27 mouse cellular contexts compared by ENCODE assay signal in the genomic region with DNA sequence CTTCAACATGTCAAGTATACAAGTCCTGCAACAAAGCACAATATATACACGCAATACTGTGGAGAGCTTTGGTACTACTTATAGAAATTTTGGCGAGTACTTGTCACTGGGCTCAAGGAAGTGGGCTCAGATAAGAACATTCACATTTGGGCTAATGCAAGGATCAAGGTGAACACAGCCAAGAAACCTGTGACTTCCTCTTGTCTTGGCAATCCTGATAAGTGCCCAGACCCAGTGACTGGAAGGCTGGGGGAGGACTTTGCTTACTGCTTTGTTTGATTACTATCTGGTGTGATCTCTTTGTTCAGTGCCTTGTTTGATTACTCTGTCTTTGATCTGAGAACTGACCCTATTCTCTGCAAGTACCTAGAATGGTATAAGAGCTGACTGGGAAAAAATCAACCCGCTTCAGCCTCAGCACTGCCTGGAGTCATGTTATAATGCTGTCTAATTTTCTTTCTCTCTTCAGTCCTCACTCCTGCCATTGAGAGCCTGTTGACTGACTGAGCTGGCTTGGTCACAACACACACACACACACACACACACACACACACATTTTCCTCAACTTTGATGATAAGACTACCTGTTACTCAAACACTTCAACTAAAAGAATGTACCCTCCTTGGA. TPM values are rescaled to one million over a fixed set of nuclear protein-coding genes. Genes with fewer than 3 reads are reported as not detected.
DNase-seq lines count a peak whose midpoint lies in the region; ATAC-seq lines count a peak whose summit lies in the region.
"Had no signal": no experiment of that assay in that cellular context is flagged by ENCODE, and none has a peak within 500 bp of the region (broad histone marks: within the 10 kb centered on the region; RNA-seq: fewer than 3 reads in every experiment).

No protein-coding gene starts in this region.

- peak; percentile 64 for ATAC-seq in liver, embryonic 11.5 days (replicated peaks; ENCODE audit: low FRiP score)
- peak; percentile 43 for ATAC-seq in common myeloid progenitor, adult 5-6 weeks (replicated peaks; ENCODE audit: low read depth, poor library complexity, severe bottlenecking)
- ATAC-seq in liver, embryonic 15.5 days (ENCODE audit: insufficient read depth) = peak; percentile 30; the same call in 1 of the 2 replicates
- ATAC-seq in hindbrain, embryonic 16.5 days = no peak
- ATAC-seq: forebrain, postnatal 0 days had no signal

- DNase-seq in liver, embryonic 11.5 days (ENCODE audit: low spot score) = no peak
- DNase-seq in liver = no peak
- peak; percentile 16 for DNase-seq in yolk sac, embryonic 10.5 days (ENCODE audit: low spot score)
- DNase-seq in B cell, adult 2 months = no peak
- DNase-seq: adrenal gland, postnatal 10 days; cerebellum, adult 11 months; cerebellum, adult 9-11 months; forebrain, postnatal 0 days; gastrocnemius, postnatal 10 days; heart, postnatal 14 days; kidney, adult 9 months; kidney, postnatal 10 days; layer of hippocampus, adult 9-11 months; lung, postnatal 10 days; thymus, adult 2 months; thymus, postnatal 36 days had no signal

- H3K27me3 ChIP-seq in liver, embryonic 11.5 days (replicated peaks; ENCODE audit: control insufficient read depth, insufficient read depth, low read length) = no peaks in the 10 kb centered on the region
- H3K27me3 ChIP-seq in liver, embryonic 15.5 days = no peaks in the 10 kb centered on the region
- H3K27me3 ChIP-seq in hindbrain, embryonic 16.5 days (replicated peaks; ENCODE audit: control insufficient read depth, insufficient read depth, low read length) = no peaks in the 10 kb centered on the region
- H3K27me3 ChIP-seq: embryonic facial prominence, embryonic 13.5 days; hindbrain, embryonic 15.5 days; midbrain, embryonic 12.5 days; neural tube, embryonic 13.5 days had no signal

- peak overlapping the region; percentile 41 for H3K4me2 ChIP-seq in liver, embryonic 11.5 days
- H3K4me2 ChIP-seq in liver, embryonic 15.5 days = peak overlapping the region; percentile 52
- H3K4me2 ChIP-seq in hindbrain, embryonic 16.5 days (ENCODE audit: low read length) = no peak overlapping the region
- H3K4me2 ChIP-seq: embryonic facial prominence, embryonic 13.5 days; hindbrain, embryonic 15.5 days; midbrain, embryonic 12.5 days; neural tube, embryonic 13.5 days had no signal

- WGBS in liver, embryonic 11.5 days = 37% methylated on average over 3 of the region's 3 CpGs
- 27% methylated on average over 3 of the region's 3 CpGs for WGBS in liver, embryonic 15.5 days (ENCODE audit: insufficient replicate concordance)
- WGBS in hindbrain, embryonic 16.5 days = 97% methylated on average over 3 of the region's 3 CpGs

- H3K4me1 ChIP-seq in liver, embryonic 11.5 days (replicated peaks; ENCODE audit: control insufficient read depth, insufficient read depth, low read length) = peaks cover 16% of the 10 kb centered on the region
- peaks cover 21% of the 10 kb centered on the region for H3K4me1 ChIP-seq in liver, embryonic 15.5 days (replicated peaks)
- H3K4me1 ChIP-seq in hindbrain, embryonic 16.5 days (ENCODE audit: control insufficient read depth, insufficient read depth, low read depth, low read length) = no peaks in the 10 kb centered on the region
- H3K4me1 ChIP-seq: embryonic facial prominence, embryonic 13.5 days; forebrain, embryonic 10.5 days; hindbrain, embryonic 10.5 days; hindbrain, embryonic 15.5 days; midbrain, embryonic 12.5 days; neural tube, embryonic 13.5 days had no signal

- H3K9me3 ChIP-seq in liver, embryonic 11.5 days (ENCODE audit: control insufficient read depth, low read length) = no peaks in the 10 kb centered on the region
- H3K9me3 ChIP-seq in liver, embryonic 15.5 days (replicated peaks) = no peaks in the 10 kb centered on the region
- H3K9me3 ChIP-seq in hindbrain, embryonic 16.5 days (ENCODE audit: control insufficient read depth, low read length) = no peaks in the 10 kb centered on the region
- H3K9me3 ChIP-seq: embryonic facial prominence, embryonic 13.5 days; forebrain, embryonic 10.5 days; hindbrain, embryonic 10.5 days; hindbrain, embryonic 15.5 days; midbrain, embryonic 12.5 days; neural tube, embryonic 13.5 days had no signal

- no peak overlapping the region for H3K9ac ChIP-seq in liver, embryonic 11.5 days (ENCODE audit: low read depth, low read length)
- H3K9ac ChIP-seq in liver, embryonic 15.5 days = no peak overlapping the region
- H3K9ac ChIP-seq in hindbrain, embryonic 16.5 days (ENCODE audit: low read depth, low read length) = no peak overlapping the region
- H3K9ac ChIP-seq: embryonic facial prominence, embryonic 13.5 days; forebrain, postnatal 0 days; hindbrain, embryonic 15.5 days; midbrain, embryonic 12.5 days; neural tube, embryonic 13.5 days had no signal

- peak overlapping the region; percentile 48 for H3K27ac ChIP-seq in liver, embryonic 11.5 days (ENCODE audit: low read depth, low read length)
- peak overlapping the region; percentile 42 for H3K27ac ChIP-seq in liver, embryonic 15.5 days (replicated peaks)
- H3K27ac ChIP-seq in hindbrain, embryonic 16.5 days (ENCODE audit: low read depth, low read length) = no peak overlapping the region
- H3K27ac ChIP-seq: embryonic facial prominence, embryonic 13.5 days; forebrain, embryonic 10.5 days; hindbrain, embryonic 10.5 days; hindbrain, embryonic 15.5 days; macrophage; midbrain, embryonic 12.5 days; neural tube, embryonic 13.5 days had no signal

- H3K4me3 ChIP-seq in liver, embryonic 11.5 days (ENCODE audit: low read depth, low read length) = no peak overlapping the region
- 0 out of 2 replicates have a peak overlapping the region, but pooled peaks have one; percentile 16 for H3K4me3 ChIP-seq in liver, embryonic 15.5 days (replicated peaks)
- H3K4me3 ChIP-seq in hindbrain, embryonic 16.5 days (ENCODE audit: low read length) = no peak overlapping the region
- H3K4me3 ChIP-seq: embryonic facial prominence, embryonic 13.5 days; forebrain, embryonic 10.5 days; hindbrain, embryonic 10.5 days; hindbrain, embryonic 15.5 days; midbrain, embryonic 12.5 days; myocyte; neural tube, embryonic 13.5 days had no signal

- H3K36me3 ChIP-seq in liver, embryonic 11.5 days (ENCODE audit: control insufficient read depth, insufficient read depth, low read length) = no peaks in the 10 kb centered on the region
- no peaks in the 10 kb centered on the region for H3K36me3 ChIP-seq in liver, embryonic 15.5 days (replicated peaks)
- H3K36me3 ChIP-seq in hindbrain, embryonic 16.5 days (ENCODE audit: control insufficient read depth, insufficient read depth, low read length) = no peaks in the 10 kb centered on the region
- H3K36me3 ChIP-seq: embryonic facial prominence, embryonic 13.5 days; forebrain, embryonic 10.5 days; hindbrain, embryonic 10.5 days; hindbrain, embryonic 15.5 days; midbrain, embryonic 12.5 days; neural tube, embryonic 13.5 days had no signal

RNA-seq across cellular contexts. Expression of a gene that starts 23.0 kb away (rescaled TPM):
- polyA plus RNA-seq in liver, embryonic 11.5 days (2014; fragmentation: Nextera tagmentation; extraction: Ambion mirVana) = 46.7 and 48.4 TPM in 2 replicates
- 35.0 and 49.6 TPM in 2 replicates for total RNA-seq in common myeloid progenitor, adult 5-6 weeks (2017)
- 27.2 and 28.2 TPM in 2 replicates for polyA plus RNA-seq in liver, embryonic 15.5 days (2015; fragmentation: Nextera tagmentation; extraction: Ambion mirVana)
- polyA plus RNA-seq in hindbrain, embryonic 16.5 days (2015; fragmentation: Nextera tagmentation; extraction: Ambion mirVana) = 41.0 and 79.5 TPM in 2 replicates
